Mouse (Mus musculus) c-Kit-positive CD71-positive TER-119-positive erythroid progenitor cells, embryonic 14.5 days (primary cell): ENCODE measurements at regions not wholly inside any gene's neighbourhood (a gene's known extent, or its start where the extent isn't known, plus 50 kb on each side); places are given as distances from the start of the nearest gene placed in this dataset.

Source experiments
- DNase-seq: peaks from one replicate; pipeline ENCODE4 v3.0.0-alpha.2; 2013; ENCODE audit warnings: low spot score

GRCm38 (mm10) chr8:103144835-103145234, 359.4 kb upstream of the Cdh11 start:
- DNase-seq = no peak

DNA sequence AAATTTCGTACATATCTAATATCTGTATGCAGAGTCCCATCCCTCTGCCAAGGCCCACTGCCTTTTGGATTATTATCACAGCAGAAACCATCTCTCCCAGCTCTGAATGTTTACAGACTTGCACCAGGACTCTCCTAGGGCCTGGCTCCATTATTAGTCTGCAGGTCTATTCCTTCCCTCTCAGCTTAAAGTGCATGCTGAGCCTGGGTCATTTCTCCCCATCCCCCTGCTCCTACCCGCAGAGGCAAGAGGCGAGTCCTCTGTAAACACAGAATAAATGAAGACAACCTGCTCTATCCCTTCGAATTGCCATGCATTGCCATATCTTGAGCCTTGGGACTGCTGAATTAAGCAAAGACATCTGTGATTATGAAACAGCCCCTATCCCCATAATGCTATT, 362.6 kb upstream of the Cdh11 start:
- DNase-seq = no peak

GRCm38 (mm10) chr8:103148447-103148846, 363.0 kb upstream of the Cdh11 start:
- no peak for DNase-seq

DNA sequence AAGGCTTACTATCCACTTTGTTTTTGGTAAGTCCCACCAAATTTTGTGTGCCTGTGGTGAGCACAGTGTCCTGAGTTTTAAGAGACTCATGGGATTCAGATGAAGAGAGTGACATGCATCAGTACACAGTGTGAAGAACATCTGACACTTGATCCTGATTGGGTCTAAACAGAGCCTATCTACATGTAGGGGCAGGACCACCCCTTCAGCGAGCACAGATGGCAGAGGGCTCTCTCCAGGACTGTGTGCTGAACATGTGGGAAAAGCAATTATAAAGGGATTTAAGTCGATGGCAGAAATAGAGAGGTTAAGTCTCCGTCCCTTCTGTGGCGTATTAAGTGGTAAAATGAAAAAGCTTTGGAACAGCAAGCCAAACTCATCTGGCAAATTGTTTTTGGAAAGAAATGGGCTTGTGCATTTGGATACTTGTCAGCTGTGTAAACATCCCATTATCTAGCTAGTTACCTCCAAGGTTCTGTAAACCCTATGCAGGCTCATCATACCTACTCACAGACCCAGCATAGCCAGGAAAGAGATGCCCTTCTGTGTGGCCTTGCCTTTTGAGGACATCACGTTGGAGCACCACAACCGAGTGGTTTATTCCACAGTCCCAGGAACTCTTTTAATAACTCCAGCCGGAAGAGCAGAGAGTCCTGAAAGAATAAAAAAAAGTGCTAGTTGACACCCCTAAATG, 381.3 kb upstream of the Cdh11 start:
- no peak for DNase-seq

DNA sequence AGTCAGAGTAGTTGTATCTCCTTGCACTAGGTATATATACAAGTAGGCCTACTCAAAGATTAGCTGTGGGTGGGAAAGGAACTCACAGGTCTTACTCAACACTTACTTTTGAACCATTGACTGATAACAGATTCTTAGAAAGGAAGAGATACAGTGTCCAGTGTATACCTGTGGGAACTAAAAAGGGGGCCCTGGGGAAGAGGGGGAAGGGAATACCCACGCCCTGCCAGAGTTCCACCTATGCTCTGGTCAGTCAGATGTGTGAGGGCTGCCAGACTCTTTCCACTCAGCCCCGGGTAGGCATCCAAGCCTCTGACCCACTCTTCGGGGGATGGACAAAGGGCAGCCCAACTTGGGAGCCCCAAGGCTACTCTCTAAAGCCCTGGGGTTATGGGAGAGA, 387.9 kb upstream of the Cdh11 start:
- no peak for DNase-seq

- no peak for DNase-seq
Measured at GRCm38 (mm10) chr8:103173803-103174429, 388.5 kb upstream of the Cdh11 start.

GRCm38 (mm10) chr8:103180661-103181060, 395.2 kb upstream of the Cdh11 start:
- no peak for DNase-seq

GRCm38 (mm10) chr8:103188720-103189498, 403.5 kb upstream of the Cdh11 start:
- no peak for DNase-seq

- DNase-seq = no peak
Measured at GRCm38 (mm10) chr8:103198251-103198650, 412.8 kb upstream of the Cdh11 start.

DNA sequence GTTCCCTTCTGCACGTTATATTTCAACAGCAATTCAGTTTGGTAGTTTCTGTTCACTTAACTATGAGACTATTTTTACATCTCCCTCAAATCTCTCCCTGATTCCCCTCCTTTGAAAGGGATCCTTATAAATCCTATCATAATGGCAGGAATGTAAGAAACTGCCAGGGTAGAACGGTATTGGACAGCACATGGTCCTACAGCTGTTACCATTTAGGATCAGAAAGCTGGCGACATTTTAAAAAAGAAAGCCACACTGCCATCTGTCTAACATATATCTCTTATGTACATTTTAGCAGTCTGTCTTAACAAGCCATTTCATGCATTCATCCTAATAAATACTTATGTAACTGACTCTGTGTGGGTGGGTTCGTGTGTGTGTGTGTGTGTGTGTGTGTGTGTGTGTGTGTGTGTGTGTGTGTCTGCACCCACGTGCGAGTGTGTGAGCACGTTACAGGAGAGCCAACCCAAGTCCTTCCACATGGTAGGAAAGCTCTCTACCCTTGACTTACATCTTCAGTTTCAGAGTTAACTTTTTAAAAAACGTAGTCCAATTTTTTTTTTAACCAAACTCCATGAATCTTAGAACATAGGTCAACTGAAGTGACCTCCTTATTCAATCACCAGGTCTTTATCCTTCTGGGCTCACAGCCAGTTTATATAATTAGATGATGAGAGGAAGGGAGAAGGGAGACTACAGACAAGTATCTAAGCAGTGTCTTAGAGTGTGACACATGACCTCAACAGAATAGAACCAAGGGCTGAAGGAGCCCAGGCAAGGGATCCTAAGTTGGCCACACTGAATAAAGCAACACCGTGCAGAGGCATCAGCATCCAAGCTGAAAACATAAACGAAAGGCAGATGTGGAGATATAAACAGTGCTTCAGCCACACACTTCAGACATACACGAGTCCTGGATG, 414.5 kb upstream of the Cdh11 start:
- no peak for DNase-seq

- no peak for DNase-seq
Measured at GRCm38 (mm10) chr8:103203710-103204109, 418.3 kb upstream of the Cdh11 start.

- DNase-seq = no peak
Measured at GRCm38 (mm10) chr8:103214606-103215005, 429.2 kb upstream of the Cdh11 start.

GRCm38 (mm10) chr8:103230741-103231475, 445.5 kb upstream of the Cdh11 start:
- no peak for DNase-seq

- DNase-seq = no peak
Measured at GRCm38 (mm10) chr8:103234374-103234773, 448.9 kb upstream of the Cdh11 start.

GRCm38 (mm10) chr8:103235614-103236013, 450.2 kb upstream of the Cdh11 start:
- DNase-seq = no peak

DNA sequence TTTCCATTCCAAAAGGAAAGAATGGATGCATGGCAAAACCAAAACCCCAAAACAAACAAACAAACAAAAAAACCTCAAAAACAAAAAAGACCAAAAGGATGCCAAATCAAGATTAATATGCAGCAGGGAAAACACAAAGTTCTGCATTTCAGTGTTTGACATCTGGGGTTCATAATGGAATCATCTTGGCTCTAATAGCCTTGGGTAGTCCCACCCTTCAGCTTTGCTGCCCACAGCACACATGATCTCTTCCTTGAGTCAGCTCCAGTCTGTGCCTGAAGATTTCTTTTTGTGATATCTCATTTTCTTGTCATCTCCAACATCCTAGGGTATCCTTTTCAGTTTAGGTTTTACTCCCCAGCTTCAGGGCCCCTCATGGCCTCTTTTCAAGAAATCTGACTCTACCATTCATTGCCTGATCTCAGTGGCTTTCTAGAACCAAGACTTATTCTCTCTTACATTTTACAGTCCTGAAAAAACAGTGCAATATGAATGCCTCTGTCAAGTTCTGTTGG, 453.1 kb upstream of the Cdh11 start:
- DNase-seq = no peak

DNA sequence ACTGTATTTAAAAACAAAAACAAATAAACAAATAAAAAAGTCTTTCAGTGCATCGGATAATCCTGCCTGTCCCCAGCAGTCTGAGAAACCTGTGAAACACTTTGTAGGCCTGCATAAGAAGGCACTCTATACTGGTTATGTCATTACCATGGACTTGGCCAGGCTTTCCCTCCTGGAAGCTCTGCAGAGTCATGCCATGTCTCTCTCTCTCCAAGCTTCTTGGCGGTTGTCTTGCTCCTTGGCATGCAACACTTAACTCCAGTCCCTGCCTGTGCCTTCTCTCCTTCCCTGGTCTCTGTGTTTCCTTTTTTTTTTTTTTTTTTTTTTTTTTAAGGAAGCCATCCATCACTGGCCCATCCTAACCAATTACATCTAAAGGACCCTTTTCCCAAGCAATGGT, 458.7 kb upstream of the Cdh11 start:
- DNase-seq = no peak

DNA sequence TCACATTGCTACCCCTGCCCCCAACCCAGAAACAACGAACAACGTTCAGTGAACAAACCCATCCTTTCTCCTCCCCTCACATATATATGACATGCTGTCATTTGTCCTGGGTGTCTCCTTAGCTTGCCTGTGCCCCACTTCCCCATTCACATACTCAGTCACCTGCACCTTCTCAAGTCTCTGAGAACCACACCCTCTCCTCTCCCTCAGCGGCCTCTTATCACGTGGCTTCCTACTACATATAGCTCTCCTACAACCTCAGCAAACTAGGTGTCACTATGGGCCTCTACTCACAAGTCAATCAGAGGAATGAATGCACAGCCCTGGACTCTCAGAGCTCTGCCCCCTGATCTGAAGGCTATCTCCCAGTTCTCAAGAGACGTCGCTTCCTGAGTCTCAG, 459.2 kb upstream of the Cdh11 start:
- DNase-seq = no peak

DNA sequence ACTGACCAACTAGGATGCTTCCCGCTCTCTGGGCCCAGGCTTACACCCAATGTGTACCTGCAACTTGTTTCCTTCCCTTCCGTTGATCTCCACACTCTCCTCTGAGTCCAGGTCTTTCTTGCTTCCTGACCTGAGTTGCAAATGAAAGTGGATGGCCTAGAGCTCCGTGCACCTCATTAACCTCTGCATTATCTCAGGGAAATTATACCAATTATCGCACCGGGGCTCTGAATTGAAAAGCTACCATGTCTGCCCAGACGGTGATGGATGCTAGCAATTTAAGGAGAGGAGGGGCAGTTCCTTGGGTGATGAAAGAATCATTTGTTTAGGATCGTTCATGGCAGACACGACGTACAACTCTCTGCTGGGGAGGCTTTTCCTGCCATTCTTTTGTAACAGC, 460.4 kb upstream of the Cdh11 start:
- no peak for DNase-seq

- DNase-seq = no peak
Measured at GRCm38 (mm10) chr8:103261236-103261635, 475.8 kb upstream of the Cdh11 start.

DNA sequence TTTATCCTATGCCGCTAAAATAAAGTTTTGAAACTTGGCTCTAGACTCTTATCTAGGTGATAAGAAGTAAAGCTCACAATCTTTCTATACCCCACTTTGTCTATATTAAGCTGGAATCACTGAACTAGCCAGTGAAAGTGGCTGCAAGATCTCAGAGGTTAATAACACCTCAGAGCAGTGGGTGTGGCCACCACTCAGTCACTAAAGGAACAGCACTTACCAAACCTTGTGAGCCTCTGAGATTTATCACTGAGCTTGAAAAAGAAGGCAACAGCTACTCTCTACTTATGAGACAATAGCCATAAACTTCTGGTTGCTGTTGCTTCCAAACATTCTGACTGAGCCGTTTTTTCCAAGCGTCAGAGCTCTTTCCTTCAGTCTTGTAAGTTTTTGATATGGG, 484.6 kb upstream of the Cdh11 start:
- no peak for DNase-seq
